Mouse (Mus musculus) liver, adult 2 months (tissue): ENCODE measurements around the gene Hsph1. TPM values are rescaled to one million over a fixed set of nuclear protein-coding genes. Genes with fewer than 3 reads are reported as not detected.
A peak's percentile ranks its signal among the peaks of the same experiment; 100 is the strongest.

Experiments used
- DNase-seq: peaks from one replicate; pipeline ENCODE4 v3.0.0-alpha.2; 2011; ENCODE audit warnings: low read depth, low spot score; ENCODE audit errors: extremely low read depth
- H3K27ac ChIP-seq: fragments of 200-500 bp; replicated peaks from 2 replicates; pipeline ENCODE4 v1.5.1; 2012; ENCODE audit warnings: low read depth, mild to moderate bottlenecking, control low read depth, inconsistent platforms, low read length; ENCODE audit not compliant: insufficient read depth
- H3K27me3 ChIP-seq: fragments of 200-500 bp; 2 replicates; pipeline ENCODE4 v1.6.1; 2012; ENCODE audit warnings: mild to moderate bottlenecking, moderate library complexity, low read length, inconsistent platforms; ENCODE audit not compliant: control insufficient read depth, insufficient read depth
- H3K36me3 ChIP-seq: fragments of 200-500 bp; 2 replicates; pipeline ENCODE4 v1.6.1; 2012; ENCODE audit warnings: low read length, inconsistent platforms; ENCODE audit not compliant: control insufficient read depth, insufficient read depth
- H3K4me1 ChIP-seq: fragments of 200-500 bp; 2 replicates; pipeline ENCODE4 v1.6.1; 2011; ENCODE audit warnings: low read length; ENCODE audit not compliant: control insufficient read depth, insufficient read depth
- H3K4me3 ChIP-seq: fragments of 200-500 bp; 2 replicates; pipeline ENCODE4 v1.5.1; 2011; ENCODE audit warnings: low read depth, mild to moderate bottlenecking, control low read depth, low read length, moderate library complexity; ENCODE audit not compliant: insufficient read depth
- H3K79me2 ChIP-seq: fragments of 200-500 bp; 2 replicates; pipeline ENCODE4 v1.6.1; 2012; ENCODE audit warnings: inconsistent platforms, mild to moderate bottlenecking, low read length, moderate library complexity; ENCODE audit not compliant: control insufficient read depth, insufficient read depth
- H3K9ac ChIP-seq: fragments of 200-500 bp; 2 replicates; pipeline ENCODE4 v1.6.1; 2012; ENCODE audit warnings: low read depth, mild to moderate bottlenecking, control low read depth, inconsistent platforms, low read length
- CTCF ChIP-seq: fragments of 200-500 bp; IDR thresholded peaks from 2 replicates; pipeline ENCODE4 v1.5.1; 2011; ENCODE audit warnings: low read depth, low read length, control low read depth
- POLR2A ChIP-seq: fragments of 200-500 bp; IDR thresholded peaks from 2 replicates; pipeline ENCODE4 v1.6.1; 2011; ENCODE audit warnings: low read length, control low read depth; ENCODE audit not compliant: insufficient read depth; ENCODE audit errors: extremely low read depth
- WGBS: fragments of 180-500 bp; shearing (Covaris S2); methylation state at CpG from one replicate; pipeline ENCODE4 v1.1.7; 2018; 5-methylcytosine and 5-hydroxymethylcytosine counted together
- polyA plus RNA-seq: library from polyadenylated mRNA; depleted of rRNA; stranded (reverse); fragments of >200 nt; gene quantifications from 2 replicates; pipeline ENCODE4 v1.2.3, GENCODE M21; 2012
- total RNA-seq: library from RNA; depleted of rRNA; stranded (reverse); fragments of >200 nt; gene quantifications from 2 replicates; pipeline ENCODE4 v1.2.3, GENCODE M21; 2014

The Hsph1 gene
- total and polyA plus RNA-seq, 2 experiments, result 9.7 to 17.2 TPM

GRCm38 (mm10) chr5:149597351-149597750 is 38.8 kb downstream of the Hsph1 start:
- no peak for DNase-seq
- no peaks in the 10 kb centered on the region for H3K4me1 ChIP-seq
- H3K27ac ChIP-seq, result no peak overlapping the region
- no peaks in the 10 kb centered on the region; the same call in 1 of the 2 replicates for H3K27me3 ChIP-seq
- WGBS, result 50% methylated on average over 18 of the region's 18 CpGs
- no peaks in the 10 kb centered on the region for H3K36me3 ChIP-seq
- no peaks in the 10 kb centered on the region for H3K79me2 ChIP-seq
- H3K4me3 ChIP-seq, result no peak overlapping the region
- TF ChIP-seq POLR2A (no peak), CTCF (no peak)
- H3K9ac ChIP-seq, result no peak overlapping the region

- Histone ChIP-seq H3K4me3 (no peak overlapping the region), H3K4me1 (no peaks in the 10 kb centered on the region), H3K79me2 (no peaks in the 10 kb centered on the region), H3K27me3 (no peaks in the 10 kb centered on the region), H3K36me3 (no peaks in the 10 kb centered on the region), H3K9ac (no peak overlapping the region), H3K27ac (no peak overlapping the region)
- DNase-seq, result no peak
- no peak for TF ChIP-seq CTCF
- no peak for TF ChIP-seq POLR2A
- 93% methylated on average over 3 of the region's 3 CpGs for WGBS
Measured at GRCm38 (mm10) chr5:149594215-149594614, 42.0 kb downstream of the Hsph1 start.

DNA sequence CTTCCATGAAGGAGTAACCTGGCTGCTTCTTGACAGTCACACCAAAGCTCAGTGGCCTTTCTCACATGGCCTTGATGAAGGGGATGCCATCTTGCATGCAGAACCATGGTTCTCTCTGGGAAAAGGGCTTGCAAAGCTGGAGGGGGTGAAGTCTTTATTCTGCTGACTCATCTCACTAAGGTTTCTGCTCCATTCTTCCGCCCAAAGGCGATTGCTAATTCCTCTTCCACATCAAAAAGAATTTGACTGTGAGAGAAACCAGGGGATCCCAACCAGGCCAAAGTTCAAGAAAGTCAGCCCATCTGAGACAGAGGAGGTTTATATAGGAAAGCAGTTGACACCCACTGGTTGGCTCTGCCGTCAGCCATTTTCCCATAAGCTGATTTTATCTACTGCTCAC is 46.2 kb downstream of the Hsph1 start:
- TF ChIP-seq POLR2A, result no peak
- TF ChIP-seq CTCF, result no peak
- Histone ChIP-seq H3K27ac (no peak overlapping the region), H3K79me2 (no peaks in the 10 kb centered on the region), H3K9ac (no peak overlapping the region), H3K36me3 (no peaks in the 10 kb centered on the region), H3K27me3 (no peaks in the 10 kb centered on the region), H3K4me1 (no peaks in the 10 kb centered on the region), H3K4me3 (no peak overlapping the region)
- no peak for DNase-seq
- WGBS, result 68% methylated on average over 3 of the region's 3 CpGs

- TF ChIP-seq CTCF, result peak; percentile 14; the same call in 1 of the 2 replicates
- TF ChIP-seq POLR2A, result no peak
- 56% methylated on average over 7 of the region's 7 CpGs for WGBS
- H3K27me3 ChIP-seq, result no peaks in the 10 kb centered on the region
- no peak overlapping the region for H3K4me3 ChIP-seq
- H3K27ac ChIP-seq, result no peak overlapping the region; the same call in 1 of the 2 replicates
- no peak overlapping the region for H3K9ac ChIP-seq
- H3K79me2 ChIP-seq, result no peaks in the 10 kb centered on the region
- H3K36me3 ChIP-seq, result no peaks in the 10 kb centered on the region
- no peaks in the 10 kb centered on the region for H3K4me1 ChIP-seq
- DNase-seq, result no peak
Measured at GRCm38 (mm10) chr5:149588814-149589534, 47.2 kb downstream of the Hsph1 start.

DNA sequence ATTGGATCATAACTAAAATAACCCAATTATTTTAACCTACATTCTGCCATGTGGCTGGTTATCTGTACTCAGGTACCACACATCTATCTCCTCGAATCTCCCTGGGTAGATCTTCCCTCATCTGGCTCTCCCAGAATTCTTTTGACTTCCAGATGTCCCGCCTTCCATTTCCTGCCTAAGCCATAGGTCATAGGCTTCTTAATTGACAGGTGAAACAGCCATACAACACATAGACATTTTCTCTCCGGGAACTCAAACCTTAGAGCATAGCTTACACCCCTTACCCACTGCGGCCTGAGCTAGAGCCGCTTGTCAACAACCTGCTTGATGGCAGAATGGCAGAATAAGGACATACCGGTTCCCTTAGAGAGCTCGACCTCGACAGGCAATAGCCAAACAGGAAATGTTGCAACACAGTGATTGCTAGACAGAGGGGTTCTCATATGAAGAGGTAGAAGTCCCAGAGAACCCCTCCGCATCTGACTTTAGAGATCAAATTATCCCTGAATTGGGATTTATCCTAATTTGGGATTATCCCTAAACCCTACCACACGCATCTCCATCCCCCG is 48.8 kb downstream of the Hsph1 start:
- no peaks in the 10 kb centered on the region for H3K27me3 ChIP-seq
- 58% methylated on average over 11 of the region's 11 CpGs for WGBS
- DNase-seq, result no peak
- H3K27ac ChIP-seq, result no peak overlapping the region
- H3K4me1 ChIP-seq, result no peaks in the 10 kb centered on the region
- no peak overlapping the region for H3K4me3 ChIP-seq
- TF ChIP-seq CTCF (no peak), POLR2A (no peak)
- no peak overlapping the region for H3K9ac ChIP-seq
- H3K79me2 ChIP-seq, result no peaks in the 10 kb centered on the region
- H3K36me3 ChIP-seq, result no peaks in the 10 kb centered on the region

- Histone ChIP-seq H3K79me2 (no peaks in the 10 kb centered on the region), H3K4me1 (no peaks in the 10 kb centered on the region), H3K4me3 (no peak overlapping the region), H3K9ac (no peak overlapping the region), H3K27ac (no peak overlapping the region), H3K27me3 (no peaks in the 10 kb centered on the region), H3K36me3 (no peaks in the 10 kb centered on the region)
- DNase-seq, result no peak
- no peak for TF ChIP-seq POLR2A
- no peak for TF ChIP-seq CTCF
- 64% methylated on average over 10 of the region's 10 CpGs for WGBS
Measured at GRCm38 (mm10) chr5:149585910-149586309, 50.3 kb downstream of the Hsph1 start.
